Comparison of ENCODE assay signal across 9 mouse cellular contexts in genomic region chr7:3221902-3222419, GRCm38 (mm10). TPM values are rescaled to one million over a fixed set of nuclear protein-coding genes. Genes with fewer than 3 reads are reported as not detected.
DNase-seq lines count a peak whose midpoint lies in the region; ATAC-seq and TF ChIP-seq lines count a peak whose summit lies in the region.
"Had no signal": no experiment of that assay in that cellular context is flagged by ENCODE, and none has a peak within 500 bp of the region (broad histone marks: within the 10 kb centered on the region; RNA-seq: fewer than 3 reads in every experiment).

No protein-coding gene starts in this region.

- no peak overlapping the region for H3K27ac ChIP-seq in gastrocnemius, adult 2 months
- no peak overlapping the region for H3K27ac ChIP-seq in cerebellum, adult 2 months (ENCODE audit: insufficient read depth, low read length)
- H3K27ac ChIP-seq: liver, embryonic 15.5 days had no signal

- intact Hi-C loops in gastrocnemius, adult 2 months (cut with DNase I): loop anchor here (1.0 to 5.0 kb wide), 3 partner anchors 81 to 227 kb away; no protein-coding TSS in a partner anchor
- intact Hi-C loops in gastrocnemius, postnatal 14 days (cut with DNase I; ENCODE audit: low total_unique reads): loop anchor here (10.0 kb wide), 1 partner anchor 223 kb away; no protein-coding TSS in a partner anchor

- peaks cover 24% of the 10 kb centered on the region for H3K4me1 ChIP-seq in E14TG2a.4 (replicated peaks; ENCODE audit: low read depth, low read length)
- H3K4me1 ChIP-seq in cerebellum, adult 2 months (ENCODE audit: control insufficient read depth, insufficient read depth, low read length): no peaks in the 10 kb centered on the region
- H3K4me1 ChIP-seq: liver, embryonic 15.5 days had no signal

- no peaks in the 10 kb centered on the region; the same call in 1 of the 2 replicates for H3K9me3 ChIP-seq in E14TG2a.4 (ENCODE audit: low read length)
- H3K9me3 ChIP-seq: liver, embryonic 15.5 days had no signal

- ATAC-seq in megakaryocyte, adult 5-6 weeks (ENCODE audit: poor library complexity, severe bottlenecking): peak; percentile 68

- no peak for TF ChIP-seq POLR2A in cerebellum, adult 2 months (IDR thresholded peaks at IDR 0.05; ENCODE audit: borderline replicate concordance, insufficient read depth, low read length)

- peaks cover 33% of the 10 kb centered on the region for H3K36me3 ChIP-seq in E14TG2a.4 (ENCODE audit: insufficient read depth, low read length)
- H3K36me3 ChIP-seq: liver, embryonic 15.5 days had no signal

- DNase-seq in gastrocnemius, adult 2 months: peak; percentile 20
- DNase-seq in gastrocnemius, postnatal 14 days: no peak
- peak; percentile 24 to 37 for DNase-seq in cerebellum, adult 2 months
- DNase-seq in frontal cortex, postnatal 25 days (ENCODE audit: low spot score in 2 of 2): peak; percentile 14 to 43
- DNase-seq in large intestine, adult 2 months (ENCODE audit: low read depth, low spot score): peak; percentile 13
- peak; percentile 24 for DNase-seq in right cerebral cortex, postnatal 25 days

- H3K4me3 ChIP-seq in gastrocnemius, adult 2 months: no peak overlapping the region
- 0 out of 2 replicates have a peak overlapping the region, but pooled peaks have one; percentile 21 for H3K4me3 ChIP-seq in E14TG2a.4 (replicated peaks; ENCODE audit: low read length)
- H3K4me3 ChIP-seq in cerebellum, adult 2 months (replicated peaks; ENCODE audit: insufficient read depth, low read depth, low read length): no peak overlapping the region
- H3K4me3 ChIP-seq: liver, embryonic 15.5 days had no signal

- peak; percentile 82 for TF ChIP-seq CTCF in gastrocnemius, adult 2 months (IDR thresholded peaks at IDR 0.05)
- TF ChIP-seq CTCF in E14TG2a.4 (conservative IDR thresholded peaks at IDR 0.05; ENCODE audit: low read length): peak; percentile 65
- peak; percentile 59 for TF ChIP-seq CTCF in cerebellum, adult 2 months (IDR thresholded peaks at IDR 0.05; ENCODE audit: borderline replicate concordance, insufficient read depth, low read depth, low read length)

- WGBS in cerebellum, adult 2 months: 25% methylated on average over 3 of the region's 3 CpGs
- 19% methylated on average over 3 of the region's 3 CpGs for WGBS in large intestine, adult 2 months

- H3K27me3 ChIP-seq in E14TG2a.4 (ENCODE audit: insufficient read depth, low read length): no peaks in the 10 kb centered on the region
- no peaks in the 10 kb centered on the region; the same call in 1 of the 2 replicates for H3K27me3 ChIP-seq in cerebellum, adult 2 months (ENCODE audit: control insufficient read depth, insufficient read depth, low read length)

RNA-seq across cellular contexts. Expression of gene Nlrp12, which starts 27.6 kb away (rescaled TPM):
- total RNA-seq in gastrocnemius, adult 2 months (2021): not detected
- not detected for total RNA-seq in gastrocnemius, postnatal 14 days (2021)
- 0.02 TPM in 1 of 2 replicates, not detected in the other for polyA plus RNA-seq in cerebellum, adult 2 months (2012; rRNA removed)
- 0.12 TPM in 1 of 2 replicates, not detected in the other for polyA plus RNA-seq in large intestine, adult 2 months (2012; rRNA removed)
- 3.9 and 4.0 TPM in 2 replicates for total RNA-seq in megakaryocyte, adult 5-6 weeks (2015)
- 7.5 and 7.8 TPM in 2 replicates for total RNA-seq in megakaryocyte, adult 5-6 weeks (2017)

RNA-seq across cellular contexts. Expression of gene AU018091, which starts 53.0 kb away (rescaled TPM):
- not detected for total RNA-seq in gastrocnemius, adult 2 months (2021)
- not detected for total RNA-seq in gastrocnemius, postnatal 14 days (2021)
- not detected in 2 replicates for polyA plus RNA-seq in cerebellum, adult 2 months (2012; rRNA removed)
- not detected in 2 replicates for polyA plus RNA-seq in large intestine, adult 2 months (2012; rRNA removed)
- not detected in 2 replicates for total RNA-seq in megakaryocyte, adult 5-6 weeks (2015)
- total RNA-seq in megakaryocyte, adult 5-6 weeks (2017): not detected in 2 replicates
- polyA plus RNA-seq: liver, embryonic 15.5 days had no signal

Comparison
In these comparisons a context has a peak if more than half of its experiments do, and no peak if none do; other contexts are left out.
1. RNA of gene Nlrp12, which starts 27.6 kb away (total RNA-seq): 3.9 to 7.8 TPM in megakaryocyte, adult 5-6 weeks; not detected in gastrocnemius, adult 2 months and not detected in gastrocnemius, postnatal 14 days; every median in the first group is over 4 times any median in the second.
2. Peak in every context shown above with its lines, with median percentiles within 50 percentile points of each other: CTCF ChIP-seq.